Mouse (Mus musculus) heart, embryonic 16.5 days (tissue): ENCODE data around the gene Grid2ip. TPM values are rescaled to one million over a fixed set of nuclear protein-coding genes. Genes with fewer than 3 reads are reported as not detected.
"Not testable (repeated sequence)": the region's sequence is repeated elsewhere in the genome, so short reads cannot be mapped to it uniquely, and the experiment has no call there.

Experiments used
- ATAC-seq: fragments of 200-750 bp; cut with Nextera tagmentation; replicated peaks from 2 replicates; pipeline ENCODE4 v1.8.0; 2017; ENCODE audit warnings: moderate number of reproducible peaks; ENCODE audit not compliant: insufficient read depth, low FRiP score; ENCODE audit errors: extremely low read depth
- H3K27ac ChIP-seq: fragments of 300-500 bp; sonication (generic); 2 replicates; pipeline ENCODE4 v1.5.1; 2014; ENCODE audit warnings: mild to moderate bottlenecking, low read length, control low read depth, moderate library complexity
- H3K27me3 ChIP-seq: fragments of 300-500 bp; sonication (generic); 2 replicates; pipeline ENCODE4 v1.6.1; 2014; ENCODE audit warnings: low read length, mixed read lengths; ENCODE audit not compliant: control insufficient read depth, insufficient read depth
- H3K36me3 ChIP-seq: fragments of 300-500 bp; sonication (generic); 2 replicates; pipeline ENCODE4 v1.6.1; 2014; ENCODE audit not compliant: control insufficient read depth, insufficient read depth
- H3K4me1 ChIP-seq: fragments of 300-500 bp; sonication (generic); 2 replicates; pipeline ENCODE4 v1.6.1; 2014; ENCODE audit warnings: low read length, mixed read lengths; ENCODE audit not compliant: control insufficient read depth, insufficient read depth
- H3K4me2 ChIP-seq: fragments of 300-500 bp; sonication (generic); 2 replicates; pipeline ENCODE4 v1.6.1; 2014; ENCODE audit warnings: low read depth, mild to moderate bottlenecking, control low read depth, low read length
- H3K4me3 ChIP-seq: fragments of 300-500 bp; sonication (generic); 2 replicates; pipeline ENCODE4 v1.5.1; 2014; ENCODE audit warnings: mild to moderate bottlenecking, control low read depth, low read length
- H3K9ac ChIP-seq: fragments of 300-500 bp; sonication (generic); 2 replicates; pipeline ENCODE4 v1.6.1; 2014; ENCODE audit warnings: low read length, control low read depth
- H3K9me3 ChIP-seq: fragments of 300-500 bp; sonication (generic); replicated peaks from 2 replicates; pipeline ENCODE4 v1.6.1; 2016; ENCODE audit warnings: low read length; ENCODE audit not compliant: control insufficient read depth
- WGBS: fragments of 180-500 bp; shearing (Covaris S2); extraction: QIAGEN DNeasy Blood & Tissue Kit; methylation state at CpG from one replicate; pipeline ENCODE4 v1.1.7; 2014; 5-methylcytosine and 5-hydroxymethylcytosine counted together
- polyA plus RNA-seq: library from polyadenylated mRNA; unstranded; fragments of >200 nt; fragmentation: Nextera tagmentation; extraction: Ambion mirVana; gene quantifications from 2 replicates; pipeline ENCODE4 v1.2.1, GENCODE M21; 2015

Gene Grid2ip
- polyA plus RNA-seq, 1 experiment from 2014 or later, result 0.08 TPM

DNA sequence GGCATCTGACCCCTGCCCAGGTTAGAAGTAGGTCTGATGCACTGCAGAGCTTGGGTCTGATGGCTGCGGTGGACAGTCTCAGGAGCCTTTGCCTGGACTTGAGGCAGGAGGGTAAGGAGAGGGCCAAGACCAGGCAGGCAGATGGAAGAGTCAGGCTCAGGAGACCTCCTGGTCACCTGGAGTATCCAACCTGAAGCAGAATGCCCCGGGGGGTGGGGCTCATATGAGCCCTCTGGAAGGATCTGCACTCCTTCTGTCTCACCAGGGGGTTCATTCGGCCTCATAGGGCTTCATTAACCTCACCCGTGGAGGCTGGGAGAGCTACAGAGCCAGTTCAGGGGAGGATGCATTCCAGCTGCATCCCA is 14.0 kb downstream of the Grid2ip start:
- no peaks in the 10 kb centered on the region for H3K36me3 ChIP-seq
- no peak overlapping the region for H3K4me3 ChIP-seq
- peaks cover 75% of the 10 kb centered on the region for H3K27me3 ChIP-seq
- ATAC-seq, result no peak
- H3K27ac ChIP-seq, result no peak overlapping the region
- H3K9ac ChIP-seq, result no peak overlapping the region
- WGBS, result 54% methylated on average over 4 of the region's 4 CpGs
- peaks cover under 1% of the 10 kb centered on the region; the same call in 1 of the 2 replicates for H3K9me3 ChIP-seq
- 0 out of 2 replicates have a peak, but pooled peaks cover 4% of the 10 kb centered on the region for H3K4me1 ChIP-seq
- no peak overlapping the region for H3K4me2 ChIP-seq

DNA sequence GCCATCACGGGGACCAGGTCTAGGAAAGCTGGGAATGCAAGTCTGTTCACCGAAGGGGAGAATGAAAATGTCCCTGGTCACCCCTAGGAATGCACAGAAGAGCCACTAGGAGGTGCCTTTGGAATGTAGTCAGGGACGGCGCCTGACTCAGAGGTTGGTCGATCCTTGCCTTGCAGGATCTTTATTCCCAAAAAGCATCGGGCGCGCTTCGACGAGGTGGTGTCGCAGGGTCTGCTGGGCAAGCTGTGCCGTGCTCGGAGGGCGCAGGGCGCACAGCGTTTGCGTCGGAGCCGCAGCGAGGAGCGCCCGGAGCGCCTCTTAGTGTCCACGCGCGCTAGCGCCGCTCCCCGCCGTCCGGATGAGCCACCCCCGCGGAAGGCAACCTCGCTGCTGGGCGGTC is 15.7 kb downstream of the Grid2ip start:
- Histone ChIP-seq H3K9me3 (peaks cover 3% of the 10 kb centered on the region; the same call in 1 of the 2 replicates), H3K36me3 (no peaks in the 10 kb centered on the region), H3K27ac (no peak overlapping the region), H3K4me2 (peak overlapping the region; percentile 65), H3K27me3 (peaks cover 71% of the 10 kb centered on the region), H3K9ac (no peak overlapping the region), H3K4me1 (0 out of 2 replicates have a peak, but pooled peaks cover 4% of the 10 kb centered on the region), H3K4me3 (peak overlapping the region; percentile 37)
- no peak for ATAC-seq
- 1% methylated on average over 35 of the region's 35 CpGs for WGBS

- WGBS, result 7% methylated on average over 21 of the region's 21 CpGs
- 0 out of 2 replicates have a peak overlapping the region, but pooled peaks have one; percentile 7 for H3K4me3 ChIP-seq
- ATAC-seq, result 0 out of 2 replicates have a peak, but pooled peaks have one; percentile 52
- H3K27me3 ChIP-seq, result peaks cover 47% of the 10 kb centered on the region
- no peak overlapping the region for H3K27ac ChIP-seq
- H3K9me3 ChIP-seq, result peaks cover 3% of the 10 kb centered on the region; the same call in 1 of the 2 replicates
- no peaks in the 10 kb centered on the region for H3K36me3 ChIP-seq
- H3K4me1 ChIP-seq, result no peaks in the 10 kb centered on the region
- H3K4me2 ChIP-seq, result peak overlapping the region; percentile 45
- no peak overlapping the region for H3K9ac ChIP-seq
Measured at GRCm38 (mm10) chr5:143375242-143375641, 18.1 kb downstream of the Grid2ip start.

- Histone ChIP-seq H3K4me2 (no peak overlapping the region), H3K27me3 (peaks cover 38% of the 10 kb centered on the region), H3K36me3 (no peaks in the 10 kb centered on the region), H3K9ac (no peak overlapping the region), H3K4me3 (no peak overlapping the region), H3K27ac (no peak overlapping the region), H3K9me3 (peaks cover 3% of the 10 kb centered on the region; the same call in 1 of the 2 replicates), H3K4me1 (no peaks in the 10 kb centered on the region)
- 80% methylated on average over 4 of the region's 4 CpGs for WGBS
- ATAC-seq, result no peak
Measured at GRCm38 (mm10) chr5:143376156-143376555, 19.0 kb downstream of the Grid2ip start.

- Histone ChIP-seq H3K27ac (no peak overlapping the region), H3K27me3 (peaks cover 28% of the 10 kb centered on the region), H3K4me2 (peak overlapping the region; percentile 69), H3K4me1 (peaks cover 3% of the 10 kb centered on the region; the same call in 1 of the 2 replicates), H3K9ac (peak overlapping the region; percentile 26; the same call in 1 of the 2 replicates), H3K36me3 (no peaks in the 10 kb centered on the region), H3K9me3 (no peaks in the 10 kb centered on the region), H3K4me3 (peak overlapping the region; percentile 44)
- ATAC-seq, result peak; percentile 45
- 7% methylated on average over 39 of the region's 39 CpGs for WGBS
Measured at GRCm38 (mm10) chr5:143386797-143387621, 29.9 kb downstream of the Grid2ip start.

- no peak overlapping the region for H3K4me3 ChIP-seq
- no peak overlapping the region for H3K27ac ChIP-seq
- peaks cover 3% of the 10 kb centered on the region; the same call in 1 of the 2 replicates for H3K9me3 ChIP-seq
- H3K9ac ChIP-seq, result no peak overlapping the region
- 83% methylated on average over 7 of the region's 7 CpGs for WGBS
- H3K36me3 ChIP-seq, result no peaks in the 10 kb centered on the region
- no peak overlapping the region for H3K4me2 ChIP-seq
- H3K27me3 ChIP-seq, result no peaks in the 10 kb centered on the region; the same call in 1 of the 2 replicates
- no peaks in the 10 kb centered on the region for H3K4me1 ChIP-seq
- no peak for ATAC-seq
Measured at GRCm38 (mm10) chr5:143394184-143394583, 37.0 kb downstream of the Grid2ip start.

DNA sequence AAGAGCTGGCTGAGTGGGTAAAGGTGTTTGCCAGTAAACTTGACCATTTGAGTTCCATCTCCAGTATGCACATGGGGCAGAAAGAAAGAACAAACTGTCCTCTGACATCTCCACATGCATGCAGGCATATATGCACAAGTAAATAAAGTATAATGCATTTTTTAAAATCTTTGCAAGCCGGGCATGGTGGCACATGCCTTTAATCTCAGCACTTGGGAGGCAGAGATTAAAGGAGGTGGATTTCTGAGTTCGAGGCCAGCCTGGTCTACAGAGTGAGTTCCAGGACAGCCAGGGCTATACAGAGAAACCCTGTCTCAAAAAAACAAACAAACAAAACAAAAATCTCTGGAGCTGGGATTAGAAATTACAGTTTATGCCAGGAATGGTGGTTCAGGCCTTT is 37.8 kb downstream of the Grid2ip start:
- not testable (repeated sequence) for H3K4me1 ChIP-seq, H3K9ac ChIP-seq, ATAC-seq, H3K9me3 ChIP-seq, H3K27ac ChIP-seq, H3K27me3 ChIP-seq, H3K4me2 ChIP-seq, H3K36me3 ChIP-seq, H3K4me3 ChIP-seq
- 83% methylated on average over 2 of the region's 2 CpGs for WGBS

DNA sequence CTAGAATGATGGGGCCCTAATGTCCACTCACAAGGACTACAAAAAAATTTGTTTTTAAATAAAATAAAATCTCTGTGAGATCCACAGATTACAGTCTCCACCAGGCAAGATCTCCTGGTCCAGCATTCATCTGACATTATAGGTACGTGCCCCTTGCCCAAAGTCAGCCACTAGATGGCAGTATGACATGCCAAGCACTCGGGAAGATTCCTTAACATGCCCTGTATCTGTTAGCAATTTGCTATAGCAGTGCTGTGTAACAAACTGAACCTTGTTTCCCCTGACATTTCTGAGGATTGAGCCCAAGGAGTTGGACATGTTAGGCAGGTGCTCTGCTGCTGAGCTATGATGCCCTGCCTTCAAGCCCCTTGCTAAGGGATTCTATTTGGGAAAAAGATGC is 38.5 kb downstream of the Grid2ip start:
- Histone ChIP-seq H3K4me1 (no peaks in the 10 kb centered on the region), H3K4me3 (no peak overlapping the region), H3K9me3 (peaks cover 3% of the 10 kb centered on the region; the same call in 1 of the 2 replicates), H3K4me2 (no peak overlapping the region), H3K27ac (no peak overlapping the region), H3K9ac (no peak overlapping the region), H3K36me3 (no peaks in the 10 kb centered on the region), H3K27me3 (no peaks in the 10 kb centered on the region)
- ATAC-seq, result no peak
- WGBS, result 28% methylated on average over 2 of the region's 2 CpGs

DNA sequence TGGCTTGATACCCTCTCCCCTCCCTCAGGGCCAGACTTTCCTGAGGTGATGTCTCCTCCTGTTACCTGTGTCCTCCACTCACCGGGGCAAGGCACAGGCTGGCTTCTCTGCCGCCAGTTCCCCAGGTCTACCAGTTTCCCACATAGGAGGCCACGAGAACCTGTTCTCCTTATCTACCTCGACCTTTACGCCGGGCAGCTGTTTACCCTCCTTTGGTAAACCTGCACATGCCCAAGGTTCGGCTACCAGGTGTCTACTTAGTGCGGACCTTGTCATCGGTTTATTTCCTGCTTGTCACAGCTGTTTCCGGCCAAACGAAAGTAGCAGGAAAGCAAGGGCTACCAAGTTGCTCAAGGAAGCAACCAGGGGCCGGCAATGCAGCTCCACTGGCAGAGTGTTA is 43.4 kb downstream of the Grid2ip start:
- 78% methylated on average over 12 of the region's 12 CpGs for WGBS

More for the DNA sequence above, 43.4 kb downstream of the Grid2ip start:
- no peak overlapping the region for H3K27ac ChIP-seq
- H3K9me3 ChIP-seq, result peaks cover 3% of the 10 kb centered on the region; the same call in 1 of the 2 replicates
- H3K4me2 ChIP-seq, result no peak overlapping the region
- peaks cover 22% of the 10 kb centered on the region for H3K4me1 ChIP-seq
- no peak for ATAC-seq
- no peak overlapping the region for H3K4me3 ChIP-seq
- H3K9ac ChIP-seq, result no peak overlapping the region
- H3K36me3 ChIP-seq, result 0 out of 2 replicates have a peak, but pooled peaks cover 3% of the 10 kb centered on the region
- no peaks in the 10 kb centered on the region for H3K27me3 ChIP-seq
